Mouse (Mus musculus): ENCODE data around the gene Ppef2.
"Not testable (repeated sequence)": the region's sequence is repeated elsewhere in the genome, so short reads cannot be mapped to it uniquely, and the experiment has no call there.

Ppef2 gene

DNA sequence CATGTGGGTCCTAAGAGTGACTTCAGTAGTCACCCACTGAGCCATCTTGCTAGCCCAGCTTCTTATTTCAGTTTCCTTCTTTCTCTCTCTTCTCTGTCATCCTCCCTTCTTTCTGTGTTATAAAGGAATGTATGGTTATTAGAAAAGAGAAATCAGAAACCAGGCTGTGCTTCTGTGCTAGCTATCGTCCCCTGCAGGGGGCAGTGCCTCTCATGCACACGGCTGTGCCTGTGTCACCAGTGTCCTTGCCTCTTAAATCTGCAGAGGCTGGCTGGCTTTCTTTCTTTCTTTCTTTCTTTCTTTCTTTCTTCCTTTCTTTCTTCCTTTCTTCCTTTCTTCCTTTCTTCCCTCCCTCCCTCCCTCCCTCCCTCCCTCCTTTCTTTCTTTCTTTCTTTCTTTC, 60.4 kb downstream of the Ppef2 start:
- not testable (repeated sequence) for DNase-seq (ENCODE audit: low spot score)

GRCm38 (mm10) chr5:92188881-92189483, 67.1 kb downstream of the Ppef2 start:
- DNase-seq (ENCODE audit: low spot score): no peak

DNA sequence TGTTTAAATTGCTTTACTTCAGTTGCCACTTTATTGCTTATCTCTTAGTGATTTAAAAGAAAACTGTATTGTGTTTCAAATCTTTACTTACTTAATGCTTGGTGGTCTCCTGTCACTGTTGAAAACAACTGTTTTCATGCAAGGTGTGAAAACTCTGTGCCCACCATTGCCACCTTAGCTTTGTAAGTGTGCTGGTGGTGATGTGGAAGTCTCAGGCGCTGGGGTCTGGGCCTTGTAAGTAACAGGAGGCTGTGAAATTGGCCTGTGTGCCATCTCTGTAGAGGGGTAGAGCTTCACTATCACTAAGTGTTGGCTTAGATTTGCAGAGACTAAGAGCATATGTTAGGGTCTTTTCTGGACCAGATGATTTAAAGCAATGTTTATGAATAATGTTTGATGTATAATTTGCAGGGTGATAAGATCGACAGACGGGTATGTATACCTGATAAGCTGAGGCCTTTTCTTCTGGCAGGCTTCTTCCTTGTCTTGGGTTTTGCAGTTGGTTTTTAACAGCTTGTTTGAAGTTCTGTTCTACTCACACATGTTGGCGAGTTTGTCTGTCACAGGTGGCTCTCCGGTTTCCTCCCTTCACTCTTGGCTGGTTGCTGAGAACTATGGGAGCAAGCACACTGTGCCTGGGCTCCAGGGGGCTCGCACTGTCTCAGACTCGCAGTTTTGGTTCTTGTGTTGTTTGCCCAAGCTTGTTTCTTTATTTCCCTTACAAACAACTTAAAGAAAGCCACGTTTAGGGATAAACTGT, 72.8 kb downstream of the Ppef2 start:
- DNase-seq (ENCODE audit: low spot score): no peak
